Mouse (Mus musculus): ENCODE results near the gene Scrt2.

GRCm38 (mm10) chr2:152102369-152102768 lies 21.0 kb downstream of the Scrt2 start:
- TF ChIP-seq CTCF (IDR thresholded peaks at IDR 0.05; ENCODE audit: low read depth) (no peak), EP300 (optimal IDR thresholded peaks at IDR 0.05) (no peak)
